Mouse (Mus musculus): ENCODE measurements around the gene Twistnb. TPM values are rescaled to one million over a fixed set of nuclear protein-coding genes. Genes with fewer than 3 reads are reported as not detected.

Gene Twistnb
- 57.6 TPM for polyA plus RNA-seq (2014; fragmentation: Illumina TruSeq; extraction: RNeasy Lipid Tissue Mini Kit (QIAGEN cat#74804); ENCODE audit: low read depth, low replicate concordance)

DNA sequence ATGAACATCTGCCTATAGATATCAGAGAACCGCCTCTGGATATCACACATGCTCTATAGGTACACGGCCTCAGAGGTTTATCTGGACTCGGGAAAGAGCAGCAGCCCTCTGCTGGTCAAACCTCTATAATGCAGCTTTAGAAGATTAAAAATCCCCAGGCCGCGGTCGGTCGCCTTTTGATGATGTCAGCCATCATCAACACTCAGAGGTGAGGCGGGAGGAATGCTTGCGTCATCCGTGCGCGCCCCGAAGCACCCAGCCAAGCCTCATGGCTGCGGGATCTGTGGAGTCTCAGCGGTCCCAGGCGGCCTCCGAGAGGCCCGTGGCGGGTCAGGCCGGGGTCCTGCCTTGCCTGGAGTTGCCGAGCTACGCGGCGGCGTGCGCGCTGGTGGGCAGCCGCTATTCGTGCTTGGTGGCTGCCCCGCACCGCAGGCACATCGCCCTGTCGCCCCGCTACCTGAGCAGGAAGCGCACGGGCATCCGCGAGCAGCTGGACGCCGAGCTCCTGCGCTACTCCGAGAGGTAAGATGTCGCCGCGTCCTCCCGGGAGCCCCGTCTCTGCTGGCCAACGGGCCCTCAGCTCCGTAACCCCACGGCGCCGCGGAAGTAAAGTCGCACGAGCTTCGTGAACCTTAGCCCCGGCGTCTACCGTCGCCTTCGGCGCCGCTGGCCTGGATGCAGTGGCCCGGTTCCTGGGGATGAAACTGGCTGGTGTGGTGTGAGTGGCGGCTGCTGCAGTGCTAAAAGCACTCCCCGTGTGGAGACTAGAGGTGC, at the start of gene Twistnb:
Twistnb (plus strand) TSS at position 249 of the 774 bp plus-strand sequence.

DNA sequence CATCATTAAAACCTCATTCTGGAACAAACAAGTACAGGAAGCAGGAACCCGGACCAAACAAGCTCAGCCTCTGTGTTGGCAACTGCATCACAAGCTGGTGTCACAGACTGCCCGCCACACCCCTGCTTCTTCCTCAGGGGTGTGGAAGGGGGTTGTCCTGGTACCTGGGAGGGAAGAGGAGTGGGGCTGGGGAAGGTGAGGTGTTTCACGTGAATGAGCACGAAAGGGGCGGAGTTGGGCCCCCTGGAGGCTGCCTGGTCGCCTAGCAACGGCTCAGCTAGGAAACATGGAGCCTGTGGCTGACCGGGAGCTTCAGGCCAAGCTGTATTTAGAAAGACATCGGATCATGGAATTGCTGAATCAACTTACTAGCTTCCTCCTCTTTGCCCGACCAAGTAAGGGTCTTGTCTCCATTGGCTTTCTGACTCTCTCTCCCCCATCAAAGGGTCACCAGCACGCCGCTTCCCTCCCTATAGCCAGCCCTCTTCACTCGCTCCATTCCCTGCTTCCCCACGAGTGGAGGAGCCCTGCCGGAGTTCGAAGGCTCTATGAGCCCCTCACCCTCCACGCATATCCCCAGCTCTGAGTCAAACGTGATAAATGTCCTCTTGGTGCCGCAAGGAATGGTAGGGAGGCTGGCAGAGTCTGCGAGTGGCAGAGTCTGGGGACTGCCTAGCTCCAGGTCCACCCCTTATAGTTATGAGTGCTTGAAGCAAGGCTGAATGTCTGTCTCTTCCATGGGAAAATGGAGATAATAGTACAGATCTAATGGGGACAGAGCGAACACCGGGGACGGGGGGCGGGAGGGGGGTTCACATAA, 34.4 kb upstream of the Twistnb start, which contains the start of gene Efcab10:
Efcab10 (plus strand) TSS at position 51 of the 820 bp plus-strand sequence.

Other genes starting within 250 kb of the Twistnb start
- gene Efcab10, start 34.8 kb upstream of the Twistnb start, polyA plus RNA-seq (2014; fragmentation: Illumina TruSeq; extraction: RNeasy Lipid Tissue Mini Kit (QIAGEN cat#74804); ENCODE audit: low read depth, low replicate concordance), result 2.2 TPM

All from adrenal gland, adult 10 weeks (tissue).